Mouse (Mus musculus) MEL (cell line): ENCODE data around the gene Togaram2. TPM values are rescaled to one million over a fixed set of nuclear protein-coding genes. Genes with fewer than 3 reads are reported as not detected.

Experiments
- DNase-seq: peaks from one replicate; pipeline ENCODE4 v3.0.0; 2011; ENCODE audit warnings: low read depth, low spot score
- H3K27ac ChIP-seq: 2 replicates; pipeline ENCODE4 v1.5.1; 2012; ENCODE audit warnings: low read depth, mild to moderate bottlenecking, control low read depth, low read length, moderate library complexity; ENCODE audit not compliant: control insufficient read depth
- H3K27me3 ChIP-seq, 2 experiments: fragments of 150-350 bp in 1 of 2; sonication (generic) in 1 of 2; 2 replicates each; pipeline ENCODE4 v1.6.1; 2012; ENCODE audit warnings: low read length in 2 of 2, mild to moderate bottlenecking in 2 of 2, improper control_type of control experiment in 1 of 2, moderate library complexity in 1 of 2; ENCODE audit not compliant: insufficient read depth in 2 of 2, control insufficient read depth in 1 of 2
- H3K36me3 ChIP-seq, 2 experiments: 2 replicates each; pipeline ENCODE4 v1.6.1; 2012 to 2014; ENCODE audit warnings: low read length in 2 of 2, improper control_type of control experiment in 1 of 2, inconsistent platforms in 1 of 2, mild to moderate bottlenecking in 1 of 2; ENCODE audit not compliant: insufficient read depth in 2 of 2, control insufficient read depth in 1 of 2
- H3K4me1 ChIP-seq, 2 experiments: fragments of 150-350 bp in 1 of 2; sonication (generic) in 1 of 2; 2 replicates each; pipeline ENCODE4 v1.6.1; 2012; ENCODE audit warnings: low read length in 2 of 2, improper control_type of control experiment in 1 of 2, mild to moderate bottlenecking in 1 of 2; ENCODE audit not compliant: insufficient read depth in 2 of 2, control insufficient read depth in 1 of 2
- H3K4me3 ChIP-seq, 2 experiments: fragments of 150-350 bp in 1 of 2; sonication (generic) in 1 of 2; 2 replicates each; pipeline ENCODE4 v1.5.1; 2012; ENCODE audit warnings: low read depth in 2 of 2, low read length in 2 of 2, mild to moderate bottlenecking in 2 of 2, moderate library complexity in 2 of 2, control low read depth in 1 of 2, improper control_type of control experiment in 1 of 2; ENCODE audit not compliant: control insufficient read depth in 1 of 2, insufficient read depth in 1 of 2
- H3K79me2 ChIP-seq: 2 replicates; pipeline ENCODE4 v1.6.1; 2012; ENCODE audit warnings: mild to moderate bottlenecking, low read length, moderate library complexity; ENCODE audit not compliant: control insufficient read depth, poor library complexity, insufficient read depth
- H3K9ac ChIP-seq: 2 replicates; pipeline ENCODE4 v1.6.1; 2012; ENCODE audit warnings: low read depth, mild to moderate bottlenecking, control low read depth, low read length, moderate library complexity; ENCODE audit not compliant: control insufficient read depth, poor library complexity, severe bottlenecking
- H3K9me3 ChIP-seq: fragments of 150-350 bp; sonication (generic); replicated peaks from 2 replicates; pipeline ENCODE4 v1.6.1; 2012; ENCODE audit warnings: mild to moderate bottlenecking, low read length, improper control_type of control experiment, moderate library complexity; ENCODE audit not compliant: insufficient read depth
- BHLHE40 ChIP-seq: IDR thresholded peaks from 2 replicates; pipeline ENCODE4 v1.6.1; 2012; ENCODE audit warnings: low read depth, mild to moderate bottlenecking, inconsistent platforms, low read length, improper control_type of control experiment, borderline replicate concordance
- CHD1 ChIP-seq: IDR thresholded peaks from 2 replicates; pipeline ENCODE4 v1.6.1; 2012; ENCODE audit warnings: low read depth, mild to moderate bottlenecking, inconsistent platforms, low read length, improper control_type of control experiment
- EP300 ChIP-seq, 2 experiments: IDR thresholded peaks; 2 replicates each; pipeline ENCODE4 v1.6.1; 2011; ENCODE audit warnings: improper control_type of control experiment in 2 of 2, low read length in 2 of 2, low read depth in 1 of 2, mild to moderate bottlenecking in 1 of 2
- ETS1 ChIP-seq: IDR thresholded peaks from 2 replicates; pipeline ENCODE4 v1.6.1; 2012; ENCODE audit warnings: low read depth, mild to moderate bottlenecking, inconsistent platforms, low read length, improper control_type of control experiment, moderate library complexity
- GATA1 ChIP-seq: IDR thresholded peaks from 2 replicates; pipeline ENCODE4 v1.6.1; 2011; ENCODE audit warnings: low read depth, low read length, improper control_type of control experiment
- JUND ChIP-seq: IDR thresholded peaks from 2 replicates; pipeline ENCODE4 v1.6.1; 2011; ENCODE audit warnings: low read depth, mild to moderate bottlenecking, improper control_type of control experiment, low read length
- KAT2A ChIP-seq: conservative IDR thresholded peaks from 2 replicates; pipeline ENCODE4 v1.6.1; 2012; ENCODE audit warnings: low read depth, low read length, improper control_type of control experiment, inconsistent platforms
- MAFK ChIP-seq: IDR thresholded peaks from 2 replicates; pipeline ENCODE4 v1.6.1; 2011; ENCODE audit warnings: low read depth, mild to moderate bottlenecking, low read length, improper control_type of control experiment, borderline replicate concordance
- MYC ChIP-seq: IDR thresholded peaks from 2 replicates; pipeline ENCODE4 v1.6.1; 2011; ENCODE audit warnings: low read depth, mild to moderate bottlenecking, low read length, improper control_type of control experiment, moderate library complexity
- NELFE ChIP-seq: IDR thresholded peaks from 2 replicates; pipeline ENCODE4 v1.6.1; 2011; ENCODE audit warnings: low read depth, low read length, improper control_type of control experiment
- NRF1 ChIP-seq: IDR thresholded peaks from 2 replicates; pipeline ENCODE4 v1.6.1; 2014; ENCODE audit warnings: low read depth, mild to moderate bottlenecking, inconsistent platforms, low read length, improper control_type of control experiment, moderate library complexity; ENCODE audit not compliant: poor library complexity, insufficient read depth, severe bottlenecking
- POLR2AphosphoS2 ChIP-seq: IDR thresholded peaks from 2 replicates; pipeline ENCODE4 v1.6.1; 2011; ENCODE audit warnings: low read length, improper control_type of control experiment
- POLR2AphosphoS5 ChIP-seq: IDR thresholded peaks from 2 replicates; pipeline ENCODE4 v1.6.1; 2012; ENCODE audit warnings: low read depth, borderline replicate concordance, mild to moderate bottlenecking, inconsistent platforms, low read length, moderate library complexity, mixed read lengths
- TAL1 ChIP-seq: IDR thresholded peaks from 2 replicates; pipeline ENCODE4 v1.6.1; 2012; ENCODE audit warnings: mild to moderate bottlenecking, inconsistent platforms, low read length, moderate library complexity, mixed read lengths
- UBTF ChIP-seq: IDR thresholded peaks from 2 replicates; pipeline ENCODE4 v1.6.1; 2012; ENCODE audit warnings: low read depth, mild to moderate bottlenecking, inconsistent platforms, low read length, improper control_type of control experiment, moderate library complexity, borderline replicate concordance; ENCODE audit not compliant: insufficient read depth
- USF1 ChIP-seq: IDR thresholded peaks from 2 replicates; pipeline ENCODE4 v1.6.1; 2014; ENCODE audit warnings: low read depth, mild to moderate bottlenecking, inconsistent platforms, low read length, improper control_type of control experiment, moderate library complexity
- USF2 ChIP-seq, 2 experiments: IDR thresholded peaks; 2 replicates each; pipeline ENCODE4 v1.6.1; 2011 to 2012; ENCODE audit warnings: improper control_type of control experiment in 2 of 2, low read length in 2 of 2, borderline replicate concordance in 1 of 2, inconsistent platforms in 1 of 2, low read depth in 1 of 2, mild to moderate bottlenecking in 1 of 2; ENCODE audit not compliant: insufficient read depth in 1 of 2
- ZC3H11A ChIP-seq: IDR thresholded peaks from 2 replicates; pipeline ENCODE4 v1.6.1; 2012; ENCODE audit warnings: low read depth, mild to moderate bottlenecking, inconsistent platforms, low read length, improper control_type of control experiment
- ZKSCAN1 ChIP-seq: IDR thresholded peaks from 2 replicates; pipeline ENCODE4 v1.6.1; 2012; ENCODE audit warnings: low read depth, mild to moderate bottlenecking, inconsistent platforms, low read length, improper control_type of control experiment, moderate library complexity
- polyA plus RNA-seq, 2 experiments: library from polyadenylated mRNA; stranded (reverse) in 1 of 2; unstranded in 1 of 2; fragments of >175 nt in 1 of 2; fragments of >200 nt in 1 of 2; gene quantifications; 2 replicates each; pipeline versions ENCODE4 v1.2.1 to v1.2.4; 2012; ENCODE audit warnings: low replicate concordance in 2 of 2, low read depth in 1 of 2; ENCODE audit not compliant: insufficient read length in 2 of 2, insufficient read depth in 1 of 2, missing spikeins in 1 of 2
- total RNA-seq: library from RNA; depleted of rRNA; stranded (reverse); fragments of 300-350 nt; gene quantifications from 2 replicates; pipeline ENCODE4 v1.2.3, GENCODE M21; 2012

Gene Togaram2
- total and polyA plus RNA-seq, 3 experiments: not detected

DNA sequence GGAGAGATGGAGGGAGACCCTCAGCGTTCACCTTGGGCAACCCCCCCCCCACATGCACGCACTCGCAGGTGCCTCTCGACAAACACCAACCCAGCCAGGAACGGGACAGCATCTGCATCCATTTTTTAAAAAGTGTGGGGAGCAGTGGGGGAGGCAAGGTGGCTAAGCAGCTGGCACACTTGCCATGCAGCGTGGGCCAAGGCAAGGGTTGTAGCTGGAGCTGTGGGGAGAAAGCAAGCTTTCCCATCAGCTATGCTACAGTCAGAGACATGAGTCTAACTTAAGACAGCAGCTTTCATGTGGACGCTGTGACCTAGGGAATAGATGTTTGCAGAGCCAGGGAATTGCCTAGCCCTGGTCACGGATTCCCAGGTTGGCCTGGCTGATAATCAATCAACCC is 22.1 kb downstream of the Togaram2 start:
- DNase-seq: no peak
- H3K4me3 ChIP-seq: no peak overlapping the region
- no peak overlapping the region for H3K27ac ChIP-seq
- H3K4me1 ChIP-seq: no peaks in the 10 kb centered on the region
- no peaks in the 10 kb centered on the region for H3K27me3 ChIP-seq
- H3K79me2 ChIP-seq: no peaks in the 10 kb centered on the region
- TF ChIP-seq BHLHE40 (no peak), NRF1 (no peak), CHD1 (no peak), GATA1 (no peak)
- TF ChIP-seq, all 39 proteins: peak for 0
- no peaks in the 10 kb centered on the region for H3K9me3 ChIP-seq
- no peaks in the 10 kb centered on the region for H3K36me3 ChIP-seq
- no peak overlapping the region for H3K9ac ChIP-seq

DNA sequence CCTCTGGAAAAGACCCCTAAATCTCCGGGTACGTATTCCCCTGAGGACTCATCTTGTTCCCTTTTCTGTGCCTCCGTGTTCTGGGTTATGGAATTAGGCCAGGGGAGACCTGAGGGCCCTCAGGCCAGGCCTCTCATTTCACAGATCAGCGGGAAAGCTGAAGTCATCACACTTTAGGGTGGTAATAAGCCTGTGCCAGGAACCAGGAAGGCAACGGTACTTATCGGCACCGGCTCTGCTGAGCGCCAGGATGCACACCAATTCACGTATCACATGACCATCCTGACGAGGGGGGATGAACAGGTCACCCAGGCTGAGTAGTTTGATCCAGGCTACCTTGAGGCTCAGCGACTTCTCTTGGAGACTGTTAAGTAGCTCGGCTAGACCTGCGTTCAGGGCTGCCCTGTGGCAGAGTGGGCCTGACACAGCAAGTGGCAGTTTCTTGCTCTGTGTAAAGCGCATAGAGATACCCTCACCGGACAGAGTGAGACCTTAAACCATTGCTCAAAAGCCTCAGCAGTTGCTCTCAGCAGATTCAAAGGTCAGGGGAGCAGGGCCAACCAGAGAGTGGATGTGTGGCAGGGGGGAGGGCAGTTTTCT is 22.8 kb downstream of the Togaram2 start:
- Histone ChIP-seq H3K9ac (no peak overlapping the region), H3K79me2 (no peaks in the 10 kb centered on the region)

DNA sequence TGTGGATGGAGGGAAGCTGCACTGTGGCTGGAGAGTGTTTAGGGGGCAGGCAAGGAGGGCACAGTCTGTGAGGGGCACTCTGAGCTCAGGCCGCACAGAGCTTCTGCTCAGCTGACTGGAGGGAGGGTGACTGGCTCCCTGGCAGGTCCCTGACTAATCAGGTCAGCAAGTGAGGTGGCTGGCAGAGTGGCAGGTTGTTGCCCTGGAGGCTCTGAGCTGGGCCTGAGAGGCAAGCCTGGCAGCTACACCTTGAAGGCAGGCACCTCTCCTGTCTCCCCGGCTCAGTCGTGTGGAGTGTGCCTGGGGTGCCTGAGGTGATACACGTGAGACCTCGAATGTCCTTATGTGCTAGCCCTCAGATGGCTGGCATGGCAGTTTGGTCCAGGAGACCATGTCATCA is 23.3 kb downstream of the Togaram2 start:
- H3K27ac ChIP-seq: no peak overlapping the region
- TF ChIP-seq USF1 (no peak), CHD1 (no peak), MYC (no peak), USF2 (IDR thresholded peaks at IDR 0.05; ENCODE audit: borderline replicate concordance in 1 of 2, insufficient read depth in 1 of 2, low read depth in 1 of 2, low read length in 2 of 2) (no peak), EP300 (IDR thresholded peaks at IDR 0.05; ENCODE audit: low read depth in 1 of 2, low read length in 2 of 2) (no peak), POLR2AphosphoS2 (no peak), NELFE (no peak), TAL1 (no peak), ETS1 (no peak), KAT2A (no peak), UBTF (no peak), JUND (no peak), MAFK (no peak), POLR2AphosphoS5 (no peak), ZKSCAN1 (no peak)
- H3K27me3 ChIP-seq: no peaks in the 10 kb centered on the region
- no peaks in the 10 kb centered on the region for H3K9me3 ChIP-seq
- H3K4me3 ChIP-seq: no peak overlapping the region
- no peak overlapping the region for H3K9ac ChIP-seq
- H3K4me1 ChIP-seq: no peaks in the 10 kb centered on the region
- DNase-seq: no peak
- H3K36me3 ChIP-seq: no peaks in the 10 kb centered on the region
- no peaks in the 10 kb centered on the region for H3K79me2 ChIP-seq

More for the DNA sequence above, 22.8 kb downstream of the Togaram2 start:
- Histone ChIP-seq H3K36me3 (no peaks in the 10 kb centered on the region), H3K27ac (no peak overlapping the region), H3K4me3 (no peak overlapping the region), H3K27me3 (no peaks in the 10 kb centered on the region), H3K9me3 (no peaks in the 10 kb centered on the region), H3K4me1 (no peaks in the 10 kb centered on the region)
- DNase-seq: no peak
- TF ChIP-seq ZKSCAN1: no peak
- no peak for TF ChIP-seq TAL1
- TF ChIP-seq ZC3H11A: no peak
- TF ChIP-seq, all 39 proteins: peak for 0
